Mouse (Mus musculus) erythroid progenitor cell, adult 5-6 weeks (primary cell): Measurements from ENCODE around the gene Got1. TPM values are rescaled to one million over a fixed set of nuclear protein-coding genes. Genes with fewer than 3 reads are reported as not detected.
"Not testable (repeated sequence)": the region's sequence is repeated elsewhere in the genome, so short reads cannot be mapped to it uniquely, and the experiment has no call there.

Source experiments
- ATAC-seq: replicated peaks from 2 replicates; pipeline ENCODE4 v1.8.0; 2016; ENCODE audit warnings: moderate number of reproducible peaks, mild to moderate bottlenecking, moderate TSS enrichment, inconsistent platforms; ENCODE audit not compliant: poor library complexity, low FRiP score, severe bottlenecking
- total RNA-seq, 2 experiments: library from RNA; stranded (forward) in 1 of 2; stranded (reverse) in 1 of 2; fragments of 150-400 nt in 1 of 2; fragments of 186-747, 209-891 nt in 1 of 2; gene quantifications; 2 replicates each; pipeline versions ENCODE4 v1.2.3 to v1.2.4; 2015 to 2017; ENCODE audit warnings: low replicate concordance in 2 of 2

Got1 gene
- total RNA-seq, 2 experiments from 2014 or later, result 9.6 TPM; not detected in 1

DNA sequence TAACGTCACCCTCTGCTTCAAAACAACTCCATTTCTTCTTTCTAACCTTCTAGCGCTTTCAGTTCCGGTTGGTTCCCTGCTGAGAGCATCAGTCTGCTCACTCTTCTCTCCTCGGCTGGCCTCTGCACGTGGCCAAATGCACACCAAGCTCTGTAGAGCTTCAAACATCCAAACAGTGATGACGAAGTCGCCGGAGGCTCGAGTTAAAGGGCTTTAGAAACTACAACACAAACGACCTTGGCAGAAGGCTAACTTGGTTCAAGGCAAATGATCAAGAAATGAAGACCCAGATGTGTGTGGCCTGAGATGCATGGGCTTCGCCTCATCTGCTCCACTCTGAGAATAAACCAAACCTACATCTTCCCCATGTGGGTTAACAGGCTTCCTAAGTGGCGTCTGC, 854 bp downstream of the Got1 start:
- no peak for ATAC-seq

DNA sequence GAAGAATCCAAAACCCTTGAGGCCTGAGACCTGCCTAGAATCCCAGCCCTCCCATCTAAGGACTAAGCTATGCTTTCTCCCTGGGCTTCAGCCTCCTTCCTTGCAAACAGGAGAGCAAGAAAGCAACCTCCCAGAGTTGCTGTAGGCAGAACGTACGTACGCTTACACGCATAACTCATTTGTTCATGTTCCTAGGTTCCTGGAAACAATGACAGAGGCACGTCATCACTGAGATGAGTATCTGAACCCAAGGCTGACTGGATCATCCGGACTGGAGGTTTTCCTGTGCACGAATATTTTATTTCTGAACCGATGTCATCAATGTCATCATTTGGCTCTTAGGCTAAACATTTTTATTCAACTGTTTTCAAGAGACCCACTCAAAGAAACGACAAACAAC, 2.4 kb downstream of the Got1 start:
- no peak for ATAC-seq

DNA sequence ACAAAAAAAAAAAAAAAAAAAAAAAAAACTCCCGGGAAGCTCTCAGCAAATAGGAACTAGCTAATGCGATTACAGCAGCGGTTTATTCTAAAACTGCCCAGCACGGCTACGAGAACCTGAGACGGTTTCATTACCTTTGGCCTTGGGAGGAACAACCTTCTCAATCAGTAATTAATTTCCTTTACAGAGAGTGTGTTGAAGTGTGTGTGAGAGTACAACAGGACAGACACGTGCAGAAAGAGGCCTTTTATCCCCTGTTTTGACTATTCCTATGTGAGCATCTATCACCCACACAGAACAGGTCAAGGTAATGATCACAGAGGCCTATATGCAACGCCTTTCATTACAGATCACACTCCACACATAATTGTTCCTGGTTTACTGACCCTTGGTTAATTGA, 3.0 kb downstream of the Got1 start:
- ATAC-seq, result no peak

DNA sequence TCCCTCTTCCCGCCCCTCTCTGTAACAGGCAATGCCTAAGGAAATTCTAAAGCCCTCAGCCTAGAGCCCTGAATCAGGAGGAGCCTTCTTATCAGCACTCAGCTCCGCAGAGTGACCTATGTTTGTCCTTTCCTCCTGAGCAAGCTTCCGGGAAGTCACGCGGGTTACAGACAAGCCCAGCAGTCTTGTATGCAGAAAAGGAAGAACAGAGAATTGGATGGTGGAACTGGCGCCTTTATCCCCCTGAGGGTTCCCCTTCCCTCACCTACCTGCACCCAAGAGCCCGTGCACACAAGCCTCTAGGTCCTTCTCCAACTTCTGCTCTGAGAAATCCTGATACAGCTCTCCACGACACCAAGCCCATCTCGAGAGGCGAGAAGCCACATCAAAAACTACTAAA, 4.0 kb downstream of the Got1 start:
- ATAC-seq, result no peak

DNA sequence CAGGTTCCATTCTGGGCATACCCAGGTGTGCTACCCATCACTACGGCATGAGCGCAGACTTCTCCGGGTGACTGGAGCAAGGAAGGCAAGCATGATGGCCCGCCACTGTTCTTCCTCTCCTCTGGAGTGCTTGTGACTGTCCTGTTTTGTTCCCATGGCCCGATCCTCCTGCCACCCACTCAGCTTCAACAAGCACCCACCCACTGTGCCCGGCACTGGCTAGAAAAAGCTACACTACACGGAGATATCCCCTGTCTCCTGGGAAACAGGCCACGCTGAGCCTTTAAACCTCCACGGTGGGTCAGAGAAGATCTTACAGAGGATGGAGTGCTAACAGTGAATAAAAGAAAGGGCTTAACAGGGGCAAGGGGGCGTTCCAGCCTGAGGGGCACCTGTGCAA, 5.2 kb downstream of the Got1 start:
- no peak for ATAC-seq

DNA sequence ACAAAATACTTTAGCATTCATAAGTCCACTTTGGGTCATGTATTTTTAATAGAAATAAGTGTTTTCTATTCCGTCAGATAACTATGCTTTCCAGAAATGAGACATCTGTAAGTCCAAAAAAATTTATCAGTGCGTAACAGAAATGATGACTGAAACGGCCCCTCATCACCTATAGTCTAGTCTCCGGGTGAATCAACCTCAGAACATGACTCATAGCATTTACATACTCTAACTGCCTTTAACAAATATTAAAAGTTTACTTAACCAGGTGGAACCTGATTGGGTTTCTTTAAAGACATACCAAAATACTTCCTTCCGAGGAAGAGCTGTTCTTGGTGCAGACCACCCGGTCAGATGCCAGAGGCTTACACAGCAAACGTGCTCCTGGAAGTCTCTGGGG, 6.1 kb downstream of the Got1 start:
- ATAC-seq, result no peak

DNA sequence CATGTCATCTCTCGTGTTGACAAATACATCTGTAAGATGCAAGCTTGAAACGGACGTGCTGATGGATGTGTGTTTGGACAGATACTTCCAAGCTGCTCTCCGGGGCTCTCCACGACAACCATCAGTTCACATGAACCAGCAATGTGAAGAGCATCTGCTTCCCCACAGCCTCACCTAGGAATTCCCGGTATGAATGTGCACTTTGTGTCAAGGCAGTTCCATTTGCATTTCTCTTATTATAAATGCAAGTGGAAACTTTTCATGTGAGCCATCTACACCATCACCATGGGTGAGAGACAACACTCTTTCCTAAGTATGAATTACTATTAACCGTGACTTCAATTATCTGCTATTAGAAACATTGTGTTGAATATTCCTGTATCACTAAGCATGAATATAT, 6.6 kb downstream of the Got1 start:
- no peak for ATAC-seq

DNA sequence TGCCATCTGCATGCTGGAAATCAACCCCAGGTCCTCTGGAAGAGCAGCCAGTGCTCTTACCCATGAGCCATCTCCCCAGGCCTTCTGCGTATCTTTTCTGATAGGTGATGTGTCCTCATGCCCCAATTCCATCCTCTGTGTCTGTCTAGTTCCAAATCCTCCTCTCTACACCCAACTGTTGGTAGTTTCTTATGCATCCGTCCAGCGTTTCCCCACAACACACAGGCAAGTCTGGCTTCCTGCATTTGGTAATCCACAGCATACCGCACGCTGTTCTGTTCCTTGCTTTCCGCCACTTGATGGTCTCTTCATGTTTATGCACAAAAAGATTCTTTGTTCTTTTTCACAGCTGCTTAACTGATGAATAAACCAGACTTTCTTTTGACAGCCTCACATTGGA, 7.1 kb downstream of the Got1 start:
- ATAC-seq, result no peak

DNA sequence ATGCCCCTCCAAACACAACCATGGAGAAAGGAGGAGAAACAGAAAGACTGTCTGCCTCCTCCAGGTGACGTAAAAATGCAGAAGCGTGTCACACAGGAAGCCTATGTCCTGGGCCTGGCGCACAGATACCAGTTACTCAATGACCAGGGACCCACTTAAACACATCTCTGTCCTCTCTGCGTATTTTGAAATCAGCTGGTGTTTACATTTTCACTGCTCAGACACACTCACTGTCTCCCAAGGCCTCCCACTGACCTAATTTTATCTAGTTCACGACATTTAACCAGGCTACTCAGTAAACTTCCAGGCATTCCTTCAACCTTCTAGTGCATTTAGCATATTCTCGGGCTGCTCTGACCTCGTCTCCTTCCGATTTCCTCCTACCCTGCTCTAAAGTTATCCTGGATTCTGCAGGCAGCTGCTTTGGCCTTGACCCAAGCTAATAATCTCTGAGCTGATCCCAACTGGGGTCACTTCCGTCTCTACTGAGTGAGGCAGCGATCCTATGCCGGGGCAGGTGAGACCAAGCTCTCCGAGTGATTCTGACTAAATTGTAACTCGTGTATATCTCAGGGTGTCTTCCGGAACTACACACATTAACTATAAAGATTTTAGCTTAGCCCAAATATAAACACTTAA, 7.9 kb downstream of the Got1 start:
- ATAC-seq, result no peak

DNA sequence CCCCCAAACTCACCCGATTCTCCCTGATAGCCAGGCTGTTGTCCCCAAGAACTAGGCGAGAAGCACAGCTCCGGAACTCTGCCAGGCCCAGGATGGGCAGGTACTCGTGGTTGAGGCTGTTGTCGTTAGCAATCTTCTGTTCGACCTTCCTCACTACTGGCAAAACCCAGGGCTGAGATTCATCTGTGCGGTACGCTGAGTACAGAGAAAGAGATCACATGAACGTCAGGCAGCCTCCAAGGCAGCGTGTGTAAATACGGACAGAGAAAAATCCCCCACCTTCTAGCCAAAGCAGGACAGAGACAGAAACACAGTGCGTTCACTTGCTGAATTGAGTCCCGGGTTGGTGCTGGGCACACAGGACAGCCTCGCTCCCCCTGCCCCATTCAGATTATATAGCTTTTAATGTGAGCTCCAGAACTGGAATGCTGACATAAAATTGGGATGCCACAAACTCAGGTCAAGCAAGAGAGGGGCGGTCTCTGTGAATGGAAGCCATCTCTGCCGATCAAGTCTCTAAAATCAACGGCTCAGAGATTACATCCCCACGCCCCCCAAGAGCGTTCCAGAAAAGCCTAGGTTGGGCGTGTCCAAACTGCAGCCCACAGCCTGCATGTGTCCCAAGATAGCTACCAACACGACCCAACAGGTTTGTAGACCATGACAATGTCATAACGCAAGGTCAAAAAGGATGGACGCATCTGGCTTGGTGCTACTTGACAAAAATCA, 8.6 kb downstream of the Got1 start:
- no peak for ATAC-seq

DNA sequence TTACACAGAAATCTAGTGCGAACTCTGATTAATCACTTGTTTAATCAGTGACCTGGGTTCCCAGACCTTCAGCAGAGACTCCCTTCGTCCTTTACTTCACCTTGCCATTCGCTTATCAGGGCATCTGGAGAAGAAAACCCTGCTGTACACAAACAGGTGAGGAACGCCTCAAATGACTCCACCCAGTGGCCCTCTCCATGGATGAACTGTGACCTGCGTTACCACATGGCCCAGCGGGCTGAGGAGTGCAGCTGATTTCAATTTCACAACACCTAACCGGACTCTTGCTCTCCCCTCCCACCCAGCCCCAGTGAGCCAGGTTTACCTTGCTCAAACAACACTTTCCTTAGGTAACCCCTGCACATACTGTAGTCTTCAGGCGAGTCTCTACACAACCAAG, 10.5 kb downstream of the Got1 start:
- no peak for ATAC-seq

DNA sequence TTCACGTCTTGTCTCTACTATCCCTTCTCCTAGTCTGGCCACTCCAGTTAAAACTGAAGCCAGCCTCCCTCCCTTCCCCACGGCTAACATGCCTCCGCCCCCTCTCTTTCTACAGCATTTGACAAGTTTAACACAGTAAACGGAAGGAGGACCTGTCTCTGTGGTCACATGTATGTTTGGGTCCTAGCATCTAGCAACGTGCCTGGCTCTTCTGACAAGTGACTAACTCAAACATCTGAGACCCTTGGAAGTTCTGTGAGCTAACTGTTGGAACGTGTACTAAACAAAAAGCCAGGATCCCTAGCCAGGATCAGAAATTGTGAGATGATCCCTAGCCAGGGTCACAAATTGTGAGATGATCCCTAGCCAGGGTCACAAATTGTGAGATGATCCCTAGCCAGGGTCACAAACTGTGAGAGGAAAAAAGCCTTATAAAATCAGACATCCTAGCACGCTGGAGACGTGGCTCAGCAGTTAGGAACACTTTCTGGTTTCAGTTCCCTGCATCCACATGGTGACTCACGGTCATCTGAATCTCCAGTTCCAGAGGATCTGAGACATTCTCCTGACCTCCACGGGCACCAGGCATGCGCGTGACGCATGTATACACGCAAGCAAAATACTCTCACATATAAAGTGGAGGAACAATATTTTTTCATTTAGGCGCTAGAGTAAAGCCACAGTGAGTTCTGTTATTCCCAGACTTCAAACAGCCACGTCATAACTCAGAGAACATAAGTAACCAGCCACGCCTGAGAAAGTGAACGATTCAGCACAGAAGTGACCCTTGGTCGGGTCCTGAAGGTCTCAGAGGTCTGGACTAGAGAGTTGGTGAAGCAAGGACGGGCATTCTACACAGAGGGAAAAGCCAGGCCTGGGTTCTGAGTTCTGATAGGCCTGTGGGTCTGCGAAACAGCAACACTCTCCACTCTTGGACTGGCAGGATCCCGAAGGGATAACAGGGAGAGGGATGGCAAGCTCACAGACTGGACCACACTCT, 12.5 kb downstream of the Got1 start:
- no peak for ATAC-seq

DNA sequence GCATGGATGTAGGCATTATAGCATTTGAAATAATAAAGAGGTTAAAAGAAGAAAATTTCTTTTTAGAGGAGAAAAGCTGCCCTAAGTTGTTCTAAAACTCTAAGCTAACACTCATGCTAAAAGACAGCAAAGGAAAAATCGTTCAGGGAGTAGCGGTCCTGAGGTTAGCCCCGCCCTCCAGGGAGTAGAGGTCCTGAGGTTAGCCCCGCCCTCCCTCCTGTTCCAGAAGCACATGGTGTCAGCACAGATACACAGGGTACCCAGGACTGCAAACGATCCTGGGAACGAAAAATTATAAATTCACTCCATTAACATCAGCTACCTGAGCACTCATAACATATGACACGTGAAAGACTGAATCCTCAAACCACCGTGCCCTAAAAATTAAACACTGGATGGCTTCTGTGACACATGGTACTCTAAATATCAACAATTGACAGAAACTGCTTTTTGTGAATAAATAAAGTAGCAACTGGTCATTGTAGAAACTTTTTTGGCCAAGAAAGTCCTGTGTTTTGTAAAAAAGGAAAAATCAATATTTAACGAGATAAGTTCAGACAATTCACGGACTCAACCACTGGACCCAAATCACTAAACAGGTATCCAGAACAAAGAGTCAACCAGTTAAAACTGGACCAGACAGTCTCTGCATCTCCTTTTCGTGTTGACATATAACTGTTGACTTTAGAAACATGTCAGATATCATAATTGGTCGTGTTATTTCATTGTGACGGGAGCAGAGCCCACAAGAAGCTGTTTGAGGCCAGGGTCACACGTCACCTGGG, 13.8 kb downstream of the Got1 start:
- ATAC-seq, result no peak

DNA sequence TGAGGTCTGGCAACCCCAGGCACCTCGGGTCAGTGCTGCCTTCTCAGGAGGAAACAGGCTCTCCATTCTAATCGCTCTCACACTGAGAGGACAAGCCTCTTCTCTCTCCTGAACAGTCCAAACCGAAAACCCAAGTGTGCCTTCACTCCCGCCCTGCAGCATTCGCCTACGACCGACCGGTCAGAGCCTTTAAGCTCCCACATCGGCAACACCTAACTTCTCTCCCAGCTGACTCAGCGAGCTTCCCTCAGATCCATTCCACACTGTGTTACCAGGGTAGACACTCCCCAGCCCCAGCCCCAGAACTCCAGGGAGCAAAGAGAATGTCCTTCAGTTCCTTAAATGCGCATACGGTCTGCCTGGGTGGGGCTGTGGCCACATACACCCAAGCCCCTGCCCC, 19.0 kb downstream of the Got1 start:
- ATAC-seq, result no peak

DNA sequence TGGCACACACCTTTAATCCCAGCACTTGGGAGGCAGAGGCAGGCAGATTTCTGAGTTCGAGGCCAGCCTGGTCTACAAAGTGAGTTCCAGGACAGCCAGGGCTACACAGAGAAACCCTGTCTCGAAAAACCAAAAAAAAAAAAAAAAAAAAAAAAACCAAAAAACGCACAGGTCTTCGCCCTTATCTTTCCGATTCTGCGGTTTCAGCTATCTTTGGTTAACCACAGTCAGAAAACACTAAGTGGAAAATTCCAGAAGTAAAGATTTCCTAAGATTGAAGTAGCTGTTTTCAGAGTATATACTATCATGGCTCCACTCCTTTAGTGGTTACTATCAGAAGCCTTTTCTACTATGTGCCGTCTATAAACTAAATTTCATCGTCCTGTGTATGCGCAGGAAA, 20.8 kb downstream of the Got1 start:
- not testable (repeated sequence) for ATAC-seq

DNA sequence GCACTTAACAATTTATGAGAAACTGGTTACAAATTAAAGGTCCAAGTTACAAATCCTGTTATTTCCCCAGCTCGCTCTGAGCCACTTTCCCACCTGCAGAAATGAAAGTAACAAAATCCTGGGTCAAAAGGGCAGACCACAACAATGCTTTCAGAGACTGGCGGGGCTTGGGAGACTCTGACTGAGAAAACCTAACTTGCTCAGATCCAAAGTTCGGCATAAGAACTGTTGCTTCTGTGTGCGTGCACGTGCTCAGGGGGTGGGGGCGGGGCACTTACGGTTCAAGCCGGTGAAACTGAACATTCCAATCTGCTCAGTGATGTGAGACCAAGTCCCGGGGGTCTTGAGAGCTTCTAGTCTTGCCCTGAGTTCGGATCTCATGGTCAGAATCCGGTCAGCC, 21.8 kb downstream of the Got1 start:
- ATAC-seq, result no peak

DNA sequence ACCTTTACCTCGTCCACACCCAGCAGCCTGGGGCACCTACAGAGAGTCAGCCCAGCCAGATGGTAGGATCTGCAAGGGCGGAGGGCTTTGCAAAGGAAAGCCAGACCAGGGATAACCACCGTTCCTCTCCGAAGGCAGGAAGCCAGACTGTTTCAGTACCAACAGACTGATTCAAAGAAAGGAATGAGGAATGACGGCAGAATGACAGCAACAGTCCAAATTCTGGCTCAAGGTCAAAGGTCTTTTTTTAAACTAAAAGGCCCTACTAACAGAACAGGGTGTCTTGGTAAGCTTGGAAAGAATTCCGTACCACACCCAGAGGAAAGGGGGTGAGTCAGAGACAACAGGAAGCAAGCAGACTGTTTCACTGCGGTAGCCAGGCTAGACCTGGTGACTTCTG, 25.5 kb downstream of the Got1 start:
- ATAC-seq, result no peak

DNA sequence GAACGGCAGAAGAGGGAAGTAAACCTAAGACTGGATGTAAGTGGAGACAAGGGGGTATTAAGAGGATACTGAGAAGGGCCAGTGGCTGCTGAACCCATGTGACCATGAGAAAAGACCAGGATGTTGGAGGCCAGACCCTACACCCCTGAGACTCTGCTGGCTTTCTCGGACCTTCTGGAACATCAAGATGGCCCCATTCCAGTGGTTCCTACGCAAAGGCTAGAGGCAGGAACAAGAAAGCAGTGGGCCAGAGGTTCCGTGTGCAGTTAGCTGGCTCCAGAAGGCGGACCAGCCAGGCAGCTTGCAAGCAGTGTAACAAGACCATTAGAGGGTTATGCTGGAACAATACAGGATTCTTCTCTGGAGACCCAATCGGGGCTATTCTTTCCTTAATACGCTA, 27.0 kb downstream of the Got1 start:
- no peak for ATAC-seq

DNA sequence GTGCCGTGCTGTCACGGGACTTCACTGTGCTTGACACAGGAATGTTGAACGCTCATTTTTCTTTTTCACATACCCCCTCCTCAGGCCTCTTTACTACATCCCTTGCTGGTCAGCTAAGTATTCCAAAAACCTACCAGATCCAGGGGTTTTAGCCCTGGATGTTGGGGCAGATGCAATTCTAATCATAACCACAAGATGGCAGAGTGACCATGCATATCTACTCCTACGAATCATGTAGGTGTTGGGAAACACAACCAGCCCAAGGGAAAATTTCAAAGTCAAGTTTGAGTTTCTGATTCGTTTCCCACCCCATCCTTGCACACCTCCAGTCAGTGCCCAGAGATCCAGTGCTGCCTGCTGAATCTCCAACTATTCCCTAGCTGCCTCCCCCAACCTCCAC, 28.6 kb downstream of the Got1 start:
- ATAC-seq, result peak; percentile 62; the same call in 1 of the 2 replicates

DNA sequence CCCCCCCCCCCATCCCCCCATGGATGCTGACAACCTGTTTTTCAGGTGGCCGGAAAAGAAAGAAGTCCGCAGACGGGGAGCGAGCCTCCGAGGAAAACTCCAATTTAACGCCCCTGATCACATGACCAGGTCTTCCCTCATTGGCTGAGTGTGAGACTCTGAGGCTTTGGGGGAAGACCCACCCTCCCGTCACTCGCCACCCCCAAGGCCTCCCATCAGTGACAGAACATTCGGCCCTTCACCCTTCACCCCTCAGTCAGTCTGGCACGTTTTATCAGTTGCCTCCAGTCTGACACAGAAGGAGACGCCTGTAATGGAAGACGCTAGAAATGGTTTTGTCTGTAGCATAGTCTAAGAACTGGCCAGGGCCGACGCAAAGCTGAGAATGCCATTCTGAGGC, 29.5 kb downstream of the Got1 start:
- peak; percentile 52 for ATAC-seq
